Mouse (Mus musculus) neural tube, embryonic 11.5 days (tissue): ENCODE measurements at regions not wholly inside any gene's neighbourhood (a gene's known extent, or its start where the extent isn't known, plus 50 kb on each side); places are given as distances from the start of the nearest gene placed in this dataset.
A peak's percentile ranks its signal among the peaks of the same experiment; 100 is the strongest.

ENCODE experiments used
- ATAC-seq: fragments of 200-750 bp; cut with Nextera tagmentation; 2 replicates; pipeline ENCODE4 v1.8.0; 2017; ENCODE audit warnings: moderate number of reproducible peaks, mild to moderate bottlenecking, moderate TSS enrichment, moderate library complexity; ENCODE audit not compliant: insufficient read depth, low FRiP score, low TSS enrichment
- DNase-seq: peaks from one replicate; pipeline ENCODE4 v3.0.0-alpha.2; 2015; ENCODE audit warnings: low spot score
- H3K27ac ChIP-seq: fragments of 300-500 bp; sonication (generic); 2 replicates; pipeline ENCODE4 v1.5.1; 2014; ENCODE audit warnings: low read depth, mild to moderate bottlenecking, low read length
- H3K27me3 ChIP-seq: fragments of 300-500 bp; sonication (generic); 2 replicates; pipeline ENCODE4 v1.6.1; 2014; ENCODE audit warnings: mild to moderate bottlenecking, low read length, mixed read lengths; ENCODE audit not compliant: control insufficient read depth, insufficient read depth
- H3K36me3 ChIP-seq: fragments of 300-500 bp; sonication (generic); 2 replicates; pipeline ENCODE4 v1.6.1; 2014; ENCODE audit warnings: mild to moderate bottlenecking, low read length, moderate library complexity, mixed read lengths; ENCODE audit not compliant: control insufficient read depth, insufficient read depth
- H3K4me1 ChIP-seq: fragments of 300-500 bp; sonication (generic); 2 replicates; pipeline ENCODE4 v1.6.1; 2014; ENCODE audit warnings: low read length, mixed read lengths; ENCODE audit not compliant: control insufficient read depth, insufficient read depth
- H3K4me2 ChIP-seq: fragments of 300-500 bp; sonication (generic); 2 replicates; pipeline ENCODE4 v1.6.1; 2014; ENCODE audit warnings: low read depth, mild to moderate bottlenecking, moderate library complexity
- H3K4me3 ChIP-seq: fragments of 300-500 bp; sonication (generic); 2 replicates; pipeline ENCODE4 v1.5.1; 2014; ENCODE audit warnings: low read depth, low read length
- H3K9ac ChIP-seq: fragments of 300-500 bp; sonication (generic); 2 replicates; pipeline ENCODE4 v1.6.1; 2014; ENCODE audit warnings: mild to moderate bottlenecking, low read length
- H3K9me3 ChIP-seq: fragments of 300-500 bp; sonication (generic); 2 replicates; pipeline ENCODE4 v1.6.1; 2016; ENCODE audit warnings: low read length; ENCODE audit not compliant: control insufficient read depth
- WGBS: fragments of 180-500 bp; shearing (Covaris S2); extraction: QIAGEN DNeasy Blood & Tissue Kit; methylation state at CpG from one replicate; pipeline ENCODE4 v1.1.7; 2014; 5-methylcytosine and 5-hydroxymethylcytosine counted together

GRCm38 (mm10) chr9:11277810-11278209, 373.2 kb upstream of the Cntn5 start:
- H3K36me3 ChIP-seq: no peaks in the 10 kb centered on the region
- no peaks in the 10 kb centered on the region for H3K9me3 ChIP-seq
- no peak overlapping the region for H3K4me3 ChIP-seq
- no peaks in the 10 kb centered on the region for H3K27me3 ChIP-seq
- H3K4me2 ChIP-seq: no peak overlapping the region
- no peak overlapping the region for H3K27ac ChIP-seq
- no peaks in the 10 kb centered on the region for H3K4me1 ChIP-seq
- ATAC-seq (no peak), DNase-seq (no peak)
- H3K9ac ChIP-seq: no peak overlapping the region
- WGBS: 91% methylated on average over 22 of the region's 22 CpGs

GRCm38 (mm10) chr9:11276966-11277365, 372.4 kb upstream of the Cntn5 start:
- no peak overlapping the region for H3K4me2 ChIP-seq
- WGBS: 90% methylated on average over 4 of the region's 4 CpGs

GRCm38 (mm10) chr9:11256848-11257247, 352.3 kb upstream of the Cntn5 start:
- H3K9ac ChIP-seq: no peak overlapping the region
- no peaks in the 10 kb centered on the region for H3K9me3 ChIP-seq
- no peak for DNase-seq
- no peaks in the 10 kb centered on the region for H3K27me3 ChIP-seq
- H3K4me3 ChIP-seq: no peak overlapping the region
- no peaks in the 10 kb centered on the region for H3K36me3 ChIP-seq
- ATAC-seq: no peak
- H3K27ac ChIP-seq: no peak overlapping the region
- no peaks in the 10 kb centered on the region for H3K4me1 ChIP-seq
- H3K4me2 ChIP-seq: no peak overlapping the region
- 90% methylated on average over 1 of the region's 1 CpGs for WGBS

More at GRCm38 (mm10) chr9:11276966-11277365, 372.4 kb upstream of the Cntn5 start:
- Histone ChIP-seq H3K4me1 (no peaks in the 10 kb centered on the region), H3K9me3 (no peaks in the 10 kb centered on the region), H3K27ac (no peak overlapping the region), H3K36me3 (no peaks in the 10 kb centered on the region), H3K27me3 (no peaks in the 10 kb centered on the region), H3K9ac (no peak overlapping the region), H3K4me3 (no peak overlapping the region)
- DNase-seq (no peak), ATAC-seq (no peak)

GRCm38 (mm10) chr9:11206829-11207228, 302.3 kb upstream of the Cntn5 start:
- 83% methylated on average over 6 of the region's 6 CpGs for WGBS
- Histone ChIP-seq H3K9me3 (no peaks in the 10 kb centered on the region), H3K27ac (no peak overlapping the region), H3K9ac (no peak overlapping the region), H3K4me3 (no peak overlapping the region), H3K27me3 (no peaks in the 10 kb centered on the region), H3K36me3 (no peaks in the 10 kb centered on the region), H3K4me2 (no peak overlapping the region), H3K4me1 (no peaks in the 10 kb centered on the region)
- ATAC-seq: no peak
- DNase-seq: peak; percentile 11

GRCm38 (mm10) chr9:11206267-11206666, 301.7 kb upstream of the Cntn5 start:
- H3K9ac ChIP-seq: no peak overlapping the region
- no peaks in the 10 kb centered on the region for H3K9me3 ChIP-seq
- no peaks in the 10 kb centered on the region for H3K36me3 ChIP-seq
- ATAC-seq (no peak), DNase-seq (no peak)
- no peak overlapping the region for H3K27ac ChIP-seq
- no peaks in the 10 kb centered on the region for H3K27me3 ChIP-seq
- H3K4me3 ChIP-seq: no peak overlapping the region
- no peaks in the 10 kb centered on the region for H3K4me1 ChIP-seq
- no peak overlapping the region for H3K4me2 ChIP-seq

- DNase-seq: no peak
- no peak overlapping the region for H3K4me3 ChIP-seq
- no peaks in the 10 kb centered on the region for H3K27me3 ChIP-seq
- no peak overlapping the region for H3K4me2 ChIP-seq
- H3K27ac ChIP-seq: no peak overlapping the region
- ATAC-seq: no peak
- H3K36me3 ChIP-seq: no peaks in the 10 kb centered on the region
- no peak overlapping the region for H3K9ac ChIP-seq
- H3K9me3 ChIP-seq: no peaks in the 10 kb centered on the region
- H3K4me1 ChIP-seq: no peaks in the 10 kb centered on the region
- 51% methylated on average over 2 of the region's 2 CpGs for WGBS
Observed at GRCm38 (mm10) chr9:11192183-11192582, 287.6 kb upstream of the Cntn5 start.

- DNase-seq (no peak), ATAC-seq (no peak)
- Histone ChIP-seq H3K27me3 (no peaks in the 10 kb centered on the region), H3K36me3 (no peaks in the 10 kb centered on the region), H3K9ac (no peak overlapping the region), H3K9me3 (no peaks in the 10 kb centered on the region), H3K27ac (no peak overlapping the region), H3K4me1 (no peaks in the 10 kb centered on the region), H3K4me2 (no peak overlapping the region), H3K4me3 (no peak overlapping the region)
- WGBS: 95% methylated on average over 1 of the region's 1 CpGs
Observed at GRCm38 (mm10) chr9:11145799-11146198, 241.2 kb upstream of the Cntn5 start.

GRCm38 (mm10) chr9:11126833-11127232, 222.3 kb upstream of the Cntn5 start:
- WGBS: 79% methylated on average over 5 of the region's 5 CpGs

GRCm38 (mm10) chr9:11119153-11119552, 214.6 kb upstream of the Cntn5 start:
- no peak overlapping the region for H3K27ac ChIP-seq
- DNase-seq: no peak
- H3K4me3 ChIP-seq: no peak overlapping the region
- no peaks in the 10 kb centered on the region for H3K36me3 ChIP-seq
- ATAC-seq: no peak
- no peaks in the 10 kb centered on the region for H3K4me1 ChIP-seq
- H3K4me2 ChIP-seq: no peak overlapping the region
- H3K27me3 ChIP-seq: no peaks in the 10 kb centered on the region
- no peaks in the 10 kb centered on the region for H3K9me3 ChIP-seq
- H3K9ac ChIP-seq: no peak overlapping the region

More at GRCm38 (mm10) chr9:11126833-11127232, 222.3 kb upstream of the Cntn5 start:
- H3K4me3 ChIP-seq: no peak overlapping the region
- ATAC-seq (no peak), DNase-seq (no peak)
- H3K9me3 ChIP-seq: no peaks in the 10 kb centered on the region
- H3K27ac ChIP-seq: no peak overlapping the region
- no peaks in the 10 kb centered on the region for H3K4me1 ChIP-seq
- no peak overlapping the region for H3K9ac ChIP-seq
- no peaks in the 10 kb centered on the region for H3K27me3 ChIP-seq
- H3K4me2 ChIP-seq: no peak overlapping the region
- no peaks in the 10 kb centered on the region for H3K36me3 ChIP-seq
